In the genomic region with DNA sequence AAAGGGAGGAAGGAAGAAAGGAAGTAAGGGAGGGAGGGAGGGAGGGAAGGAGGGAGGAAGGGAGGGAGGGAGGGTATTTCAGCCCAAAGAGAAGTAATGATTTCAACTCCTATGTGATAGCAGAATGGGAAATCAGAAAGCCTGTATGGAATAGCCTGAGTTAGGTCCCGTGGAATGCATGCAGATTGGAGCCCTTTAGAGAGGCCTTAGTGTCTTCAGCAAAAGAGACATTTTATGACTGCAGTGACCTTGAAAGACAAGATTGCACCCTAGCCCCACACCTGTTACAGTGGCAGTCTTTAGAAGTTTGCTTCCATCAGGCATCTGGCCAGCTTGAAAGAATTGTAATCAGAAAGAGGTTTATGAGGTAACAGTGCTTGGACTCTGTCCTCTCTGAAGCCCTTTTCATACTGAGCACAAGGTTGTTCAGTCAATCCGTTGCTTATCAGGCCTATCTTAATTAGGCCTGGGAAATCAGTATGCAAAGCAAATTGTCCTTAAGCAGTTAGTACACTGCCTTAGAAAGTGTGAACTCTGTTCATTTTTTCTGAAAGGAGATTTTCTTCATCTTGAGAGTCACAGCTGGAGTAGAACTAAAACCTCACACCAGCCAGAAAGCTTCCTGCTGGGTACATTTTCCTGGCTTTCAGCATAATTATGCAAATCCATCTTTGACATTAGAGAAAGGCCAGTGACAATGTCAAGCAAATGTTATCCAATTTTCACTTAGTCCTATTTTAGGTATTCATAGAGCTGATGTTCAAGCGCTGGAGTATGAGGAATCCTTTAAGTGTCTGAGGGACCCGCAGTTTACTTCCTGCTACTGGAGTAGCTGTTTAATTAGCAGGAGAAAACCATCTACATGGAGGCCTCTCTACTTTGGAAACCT, we compare ENCODE assay signal across 25 mouse cellular contexts. TPM values are rescaled to one million over a fixed set of nuclear protein-coding genes. Genes with fewer than 3 reads are reported as not detected.
A peak's percentile ranks its signal among the peaks of the same experiment; 100 is the strongest.
DNase-seq lines count a peak whose midpoint lies in the region; ATAC-seq and TF ChIP-seq lines count a peak whose summit lies in the region.
"Had no signal": no experiment of that assay in that cellular context is flagged by ENCODE, and none has a peak within 500 bp of the region (broad histone marks: within the 10 kb centered on the region; RNA-seq: fewer than 3 reads in every experiment).

No protein-coding gene starts in this region.

- peaks cover 2% of the 10 kb centered on the region; the same call in 1 of the 2 replicates for H3K4me1 ChIP-seq in forebrain, embryonic 14.5 days (ENCODE audit: control insufficient read depth, insufficient read depth, low read length)
- H3K4me1 ChIP-seq: embryonic facial prominence, embryonic 13.5 days; heart, embryonic 10.5 days; limb, embryonic 12.5 days; liver, embryonic 13.5 days; neural tube, embryonic 12.5 days had no signal

- H3K4me2 ChIP-seq in forebrain, embryonic 14.5 days (ENCODE audit: low read length), result no peak overlapping the region
- H3K4me2 ChIP-seq: embryonic facial prominence, embryonic 13.5 days; limb, embryonic 12.5 days; liver, embryonic 13.5 days; neural tube, embryonic 12.5 days had no signal

- H3K36me3 ChIP-seq in forebrain, embryonic 14.5 days (ENCODE audit: control insufficient read depth, insufficient read depth, low read length), result no peaks in the 10 kb centered on the region
- H3K36me3 ChIP-seq: embryonic facial prominence, embryonic 13.5 days; heart, embryonic 10.5 days; limb, embryonic 12.5 days; liver, embryonic 13.5 days; neural tube, embryonic 12.5 days had no signal

- TF ChIP-seq CTCF in brain, embryonic 14.5 days (IDR thresholded peaks at IDR 0.05; ENCODE audit: borderline replicate concordance, extremely low read depth, insufficient read depth, insufficient read length), result no peak

- H3K9me3 ChIP-seq in forebrain, embryonic 14.5 days (replicated peaks; ENCODE audit: control insufficient read depth, low read length), result no peaks in the 10 kb centered on the region
- H3K9me3 ChIP-seq: embryonic facial prominence, embryonic 13.5 days; heart, embryonic 10.5 days; limb, embryonic 12.5 days; liver, embryonic 13.5 days; neural tube, embryonic 12.5 days had no signal

- H3K4me3 ChIP-seq in forebrain, embryonic 14.5 days (ENCODE audit: low read depth, low read length), result no peak overlapping the region
- H3K4me3 ChIP-seq: embryonic facial prominence, embryonic 13.5 days; erythroblast, embryonic 14.5 days; heart, embryonic 10.5 days; layer of hippocampus, adult 2 months; limb, embryonic 12.5 days; liver, embryonic 13.5 days; neural tube, embryonic 12.5 days had no signal

- peak; percentile 3 for DNase-seq in kidney, adult 11 months
- no peak for DNase-seq in kidney, postnatal 25 days
- DNase-seq in brain, embryonic 14.5 days (ENCODE audit: low read depth), result peak; percentile 64
- peak; percentile 33 for DNase-seq in forebrain, embryonic 14.5 days (ENCODE audit: low spot score)
- DNase-seq in large intestine, adult 2 months (ENCODE audit: low read depth, low spot score), result peak; percentile 65
- DNase-seq in lung, postnatal 25 days (ENCODE audit: low spot score), result no peak
- DNase-seq: adrenal gland, adult 8-10 months; cerebellum, adult 2 months; cerebellum, postnatal 36 days; embryo, embryonic 11 days; layer of hippocampus, postnatal 36 days; liver, embryonic 13.5 days; lung, adult 2 months; lung, postnatal 14 days; retina, postnatal 1 day; right cerebral cortex, postnatal 25 days; spleen, adult 18-20 months had no signal

- no peak for TF ChIP-seq POLR2A in brain, embryonic 14.5 days (IDR thresholded peaks at IDR 0.05; ENCODE audit: borderline replicate concordance, extremely low read depth, insufficient read depth, insufficient read length, poor library complexity, severe bottlenecking)

- no peak overlapping the region for H3K9ac ChIP-seq in forebrain, embryonic 14.5 days (ENCODE audit: low read length)
- H3K9ac ChIP-seq: embryonic facial prominence, embryonic 13.5 days; limb, embryonic 12.5 days; liver, embryonic 13.5 days; neural tube, embryonic 12.5 days had no signal

- 44% methylated on average over 4 of the region's 4 CpGs for WGBS in forebrain, embryonic 14.5 days
- WGBS in large intestine, adult 2 months, result 43% methylated on average over 4 of the region's 4 CpGs

- peak; percentile 37; the same call in 1 of the 2 replicates for ATAC-seq in forebrain, embryonic 14.5 days
- no peak for ATAC-seq in frontal cortex, adult (ENCODE audit: low TSS enrichment)

- H3K27ac ChIP-seq in forebrain, embryonic 14.5 days (ENCODE audit: low read depth, low read length), result no peak overlapping the region
- H3K27ac ChIP-seq: embryonic facial prominence, embryonic 13.5 days; heart, embryonic 10.5 days; kidney, postnatal 0 days; layer of hippocampus, adult 2 months; limb, embryonic 12.5 days; liver, embryonic 13.5 days; neural tube, embryonic 12.5 days had no signal

- H3K27me3 ChIP-seq in forebrain, embryonic 14.5 days (replicated peaks; ENCODE audit: control insufficient read depth, insufficient read depth, low read length), result no peaks in the 10 kb centered on the region
- H3K27me3 ChIP-seq: liver, embryonic 13.5 days; neural tube, embryonic 12.5 days had no signal

RNA-seq across cellular contexts. Expression of a gene that starts 38.9 kb away (rescaled TPM):
- polyA plus RNA-seq in brain, embryonic 14.5 days (2012; rRNA removed), result 15.3 and 17.8 TPM in 2 replicates
- 6.9 and 7.9 TPM in 2 replicates for polyA plus RNA-seq in forebrain, embryonic 14.5 days (2014; fragmentation: Nextera tagmentation; extraction: Ambion mirVana)
- 5.5 and 13.0 TPM in 2 replicates for polyA plus RNA-seq in large intestine, adult 2 months (2012; rRNA removed)

Comparison
In these comparisons a context has a peak if more than half of its experiments do, and no peak if none do; other contexts are left out.
1. DNase-seq: peak in kidney, adult 11 months (single experiment), brain, embryonic 14.5 days (single experiment), forebrain, embryonic 14.5 days (single experiment) and large intestine, adult 2 months (single experiment); none in kidney, postnatal 25 days (0 of 2) and lung, postnatal 25 days (single experiment).